Mouse (Mus musculus) left cerebral cortex, postnatal 36 days (tissue): Measurements from ENCODE around the gene Thrap3. TPM values are rescaled to one million over a fixed set of nuclear protein-coding genes. Genes with fewer than 3 reads are reported as not detected.

Experiments used
- DNase-seq, 2 experiments: peaks; one replicate each; pipeline ENCODE4 v3.0.0; 2021 to 2022; ENCODE audit warnings: low spot score in 2 of 2, mixed read lengths in 1 of 2
- intact Hi-C: fragments of 180-260 bp; cut with DNase I; formaldehyde crosslinking; loops from one replicate; pipeline ENCODE4 v1.15.1; 2025
- total RNA-seq, 2 experiments: library from RNA; stranded (reverse); gene quantifications; 2 replicates each; pipeline ENCODE4 v1.2.3; 2021

The Thrap3 gene
- total RNA-seq, 2 experiments from 2014 or later, result 134 to 159 TPM

DNA sequence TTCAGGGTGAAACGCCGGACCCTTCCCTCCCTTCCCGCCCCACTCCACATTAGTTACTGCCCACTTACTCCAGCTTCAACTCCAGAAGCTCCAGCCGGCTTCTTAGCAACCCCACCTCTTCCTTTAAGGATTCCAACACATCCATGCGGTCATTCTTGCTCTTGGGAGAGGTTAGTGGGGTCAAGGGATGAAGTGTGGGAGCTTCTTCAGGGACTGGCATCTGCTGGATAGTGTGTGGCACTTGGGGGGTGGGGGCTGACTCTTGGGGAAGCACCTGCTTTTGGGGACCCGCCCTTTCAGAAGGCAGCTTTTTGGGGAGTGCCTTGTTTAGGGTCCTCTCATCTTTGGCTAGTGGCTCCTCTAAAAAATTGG is 51.6 kb downstream of the Thrap3 start:
- no peak for DNase-seq
- intact Hi-C loops, result no loop called here

DNA sequence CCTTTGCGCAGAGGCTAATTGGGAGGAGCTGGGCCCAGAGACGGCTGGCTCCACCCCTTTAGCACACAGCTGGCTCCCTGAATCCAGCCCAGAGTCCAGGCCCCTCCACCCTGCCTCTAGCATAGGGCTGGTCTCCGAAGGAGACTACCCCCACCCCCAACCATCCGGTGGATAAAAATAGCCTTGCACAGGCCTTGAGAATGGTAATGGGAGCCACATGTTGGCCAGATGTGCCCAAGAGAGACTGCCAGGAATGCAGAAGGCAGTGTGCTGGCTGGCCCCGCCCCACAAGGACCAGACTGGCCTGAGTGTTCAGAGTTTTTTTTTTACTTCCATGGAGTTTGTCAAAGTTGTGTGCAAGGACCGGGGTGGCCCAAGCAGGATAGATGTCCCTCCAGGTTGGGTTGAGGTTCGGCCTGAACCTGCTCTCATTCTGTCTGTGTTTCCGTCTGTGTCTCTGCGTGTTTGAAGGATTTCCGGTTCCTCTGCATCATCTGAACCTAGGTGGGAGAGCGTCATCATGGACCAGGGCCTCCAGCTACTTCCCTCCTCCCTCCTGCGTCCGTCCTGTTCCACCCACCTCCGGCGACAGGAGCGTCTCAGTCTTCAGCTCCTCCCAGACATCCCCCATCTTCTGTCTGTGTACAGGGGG is 52.1 kb downstream of the Thrap3 start:
- DNase-seq, result no peak
- intact Hi-C loops, result no loop called here

DNA sequence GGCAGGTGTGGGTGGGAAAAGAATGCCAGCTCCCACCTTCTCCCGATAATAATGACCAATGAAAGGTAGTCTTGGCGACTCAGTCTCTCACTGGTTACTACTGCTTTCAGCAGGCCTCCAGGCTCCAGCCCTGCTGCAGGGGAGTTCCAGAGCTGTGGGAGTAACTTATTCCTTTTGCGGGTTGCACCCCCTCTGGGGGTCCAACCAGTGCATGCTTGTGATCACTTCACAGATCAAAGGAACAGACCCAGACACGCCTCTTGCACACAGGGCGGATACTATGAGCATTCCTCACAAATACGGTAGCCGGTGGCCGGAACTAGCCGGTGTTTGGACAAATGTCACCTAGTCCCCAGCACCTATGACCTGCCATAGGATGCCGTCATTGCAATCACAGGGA is 52.8 kb downstream of the Thrap3 start:
- DNase-seq, result no peak
- intact Hi-C loops, result no loop called here

DNA sequence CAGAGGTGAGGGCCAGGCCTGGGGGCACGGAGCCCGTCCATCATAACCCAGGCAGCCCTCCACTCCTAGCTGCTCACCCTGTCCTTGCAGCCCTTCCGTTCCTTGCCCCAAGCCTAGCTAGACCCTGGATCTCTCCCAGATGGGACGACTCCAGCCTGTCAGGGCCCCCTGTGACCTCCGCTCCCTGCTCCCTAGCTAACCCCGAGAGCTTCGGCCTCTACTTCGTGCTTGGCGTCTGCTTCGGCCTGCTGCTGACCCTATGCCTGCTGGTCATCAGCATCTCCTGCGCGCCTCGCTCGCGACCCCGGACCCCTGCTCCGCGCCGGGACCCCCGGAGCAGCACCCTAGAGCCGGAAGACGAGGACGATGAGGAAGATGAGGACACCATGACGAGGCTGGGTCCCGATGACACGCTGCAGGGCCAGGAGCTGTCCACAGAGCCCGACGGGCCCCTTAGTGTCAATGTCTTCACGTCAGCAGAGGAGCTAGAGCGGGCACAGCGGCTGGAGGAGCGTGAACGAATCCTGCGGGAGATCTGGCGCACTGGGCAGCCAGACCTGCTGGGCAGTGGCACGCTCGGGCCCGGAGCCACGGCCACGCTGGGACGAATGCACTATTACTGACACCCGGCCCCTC is 53.4 kb downstream of the Thrap3 start:
- DNase-seq, result no peak

DNA sequence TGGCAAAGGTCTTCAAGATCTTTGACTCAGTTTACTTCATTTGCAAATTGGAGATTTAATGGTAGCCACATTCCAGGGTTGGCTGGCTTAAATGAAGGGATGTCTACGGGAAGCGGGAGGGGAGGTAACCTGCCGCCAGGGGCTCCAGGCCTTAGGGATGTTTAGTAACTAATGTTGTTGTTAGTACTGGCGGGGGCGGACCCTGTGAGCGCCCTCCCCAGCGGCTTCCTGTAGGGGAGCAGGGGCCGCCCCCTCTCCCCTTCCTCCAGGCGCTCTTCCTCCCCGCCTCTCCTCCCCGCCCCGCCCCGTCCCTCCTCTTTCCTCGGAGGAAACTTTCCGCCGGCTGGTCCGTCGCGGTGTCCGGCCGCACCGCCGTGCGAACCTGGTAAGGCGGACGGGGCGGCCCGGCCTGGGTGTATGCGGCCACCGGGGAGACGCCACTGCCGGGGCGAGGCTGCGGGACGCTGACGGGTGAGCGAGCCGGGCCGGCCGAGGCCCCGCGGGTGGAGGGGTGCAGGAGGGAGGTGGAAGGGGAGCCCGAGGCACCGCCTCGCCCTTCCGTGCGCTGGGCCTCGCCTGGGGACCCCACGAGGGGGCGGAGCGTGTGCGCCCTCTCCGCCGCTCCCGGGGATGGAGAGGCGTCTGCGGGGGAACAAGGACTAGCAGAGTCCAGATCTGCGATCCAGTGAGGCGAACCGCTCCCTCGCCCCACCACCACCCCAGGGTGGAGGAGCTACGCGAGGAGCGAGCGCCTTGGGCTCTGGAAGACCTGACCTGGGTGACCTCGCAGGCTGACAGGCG is 54.2 kb downstream of the Thrap3 start:
- no peak for DNase-seq
- intact Hi-C loops, result no loop called here

More for the DNA sequence above, 53.4 kb downstream of the Thrap3 start:
- intact Hi-C loops, result no loop called here

DNA sequence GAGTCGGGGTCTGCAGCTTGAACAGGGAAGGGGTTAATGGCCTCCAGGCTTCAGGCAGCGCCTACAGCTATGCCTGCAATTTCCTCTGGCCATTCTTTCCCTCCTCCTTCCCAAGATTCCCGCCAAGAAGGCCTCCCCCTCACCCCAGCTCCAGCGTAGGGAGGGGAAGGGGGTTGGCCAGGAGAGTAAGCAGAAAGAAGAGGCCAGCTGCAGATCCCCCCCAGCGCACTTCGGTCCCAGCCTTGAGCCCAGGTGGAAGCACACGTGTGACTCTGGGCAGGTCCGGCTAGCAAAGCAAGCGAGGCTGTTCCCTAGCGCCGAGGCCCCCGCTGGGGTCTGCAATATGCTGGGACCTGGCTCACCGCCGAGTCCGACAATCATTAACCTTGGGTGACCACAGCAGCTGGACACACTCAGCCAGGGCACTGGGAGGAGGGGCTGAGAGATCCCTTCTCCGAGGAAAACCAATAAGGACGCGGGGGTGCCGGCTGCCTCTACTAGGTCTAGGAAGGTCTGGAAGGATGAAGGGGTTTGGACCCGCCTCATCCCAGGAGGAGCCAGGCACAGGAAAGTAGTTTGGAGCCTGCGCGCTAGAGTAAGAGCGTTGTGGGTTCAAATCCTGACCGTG is 54.9 kb downstream of the Thrap3 start, which contains the start of gene Eva1b:
Gene Eva1b, plus strand, starts transcription at position 212 of the 628 bp plus-strand sequence.
- DNase-seq, result no peak
- intact Hi-C loops, result no loop called here

DNA sequence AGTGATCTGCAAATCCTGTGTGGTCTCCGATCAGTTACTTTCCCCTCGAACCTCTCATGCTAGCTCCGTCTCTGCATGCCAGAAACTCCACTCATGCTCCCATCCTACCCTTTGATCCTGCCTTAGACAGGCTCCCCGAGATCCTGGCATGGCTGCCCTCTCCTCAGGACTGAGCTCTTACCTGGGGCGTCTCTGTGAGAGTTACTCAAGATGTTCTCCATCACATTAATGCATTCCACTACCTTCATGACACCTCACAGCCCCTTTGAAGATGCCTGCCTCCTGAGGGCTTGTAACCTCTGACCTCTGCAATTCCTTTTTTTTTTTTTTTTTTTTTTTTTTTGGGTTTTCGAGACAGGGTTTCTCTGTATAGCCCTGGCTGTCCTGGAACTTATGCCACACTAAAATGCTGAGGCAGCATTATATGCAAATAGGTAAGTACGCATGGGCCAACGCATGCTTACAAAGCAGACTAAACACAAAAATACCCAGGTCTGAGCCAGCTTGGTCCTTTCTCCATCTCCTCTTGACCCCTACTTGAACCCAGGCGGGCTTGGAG is 55.5 kb downstream of the Thrap3 start:
- DNase-seq, result no peak
- intact Hi-C loops, result no loop called here

DNA sequence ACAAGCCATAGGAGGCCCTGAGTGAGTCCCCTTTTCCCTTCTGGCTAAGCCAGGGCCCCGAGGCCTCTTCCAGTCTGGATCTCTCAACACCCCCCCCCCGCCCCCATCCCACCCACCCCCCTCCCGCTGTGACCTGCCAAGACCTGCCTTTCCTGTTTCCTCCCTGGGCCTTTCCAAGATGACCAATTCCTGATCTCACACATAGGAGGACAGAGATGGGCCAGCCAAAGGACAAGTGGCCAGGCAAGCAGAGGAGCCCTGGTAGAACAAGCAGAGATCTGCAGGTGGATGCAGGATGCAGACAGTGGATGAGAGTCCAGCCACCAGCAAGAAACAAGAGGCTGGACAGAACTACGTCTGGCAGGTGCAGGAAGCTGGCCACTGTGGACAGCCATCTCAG is 57.2 kb downstream of the Thrap3 start:
- intact Hi-C loops, result no loop called here
- DNase-seq, result no peak

DNA sequence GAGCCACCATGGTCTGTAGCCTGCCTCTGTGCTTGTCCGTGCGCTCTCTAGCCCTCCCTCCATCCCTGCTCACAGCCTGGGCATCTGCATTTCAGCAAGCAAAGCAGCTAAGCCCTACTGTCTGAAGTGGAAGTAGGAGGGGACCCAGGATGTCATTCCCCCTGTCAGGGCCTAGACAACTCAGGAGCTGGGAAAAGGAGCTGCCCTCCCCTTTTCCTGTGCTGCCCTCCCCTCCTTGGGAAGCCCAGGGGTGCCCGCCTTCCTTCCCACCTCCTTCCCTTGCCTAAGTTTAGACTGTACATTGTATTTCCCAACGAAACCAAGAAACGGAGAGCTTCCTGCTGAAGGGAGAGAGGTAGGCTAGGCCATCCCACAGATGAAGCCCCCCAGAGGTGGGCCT is 61.5 kb downstream of the Thrap3 start:
- no peak for DNase-seq
- intact Hi-C loops, result no loop called here

DNA sequence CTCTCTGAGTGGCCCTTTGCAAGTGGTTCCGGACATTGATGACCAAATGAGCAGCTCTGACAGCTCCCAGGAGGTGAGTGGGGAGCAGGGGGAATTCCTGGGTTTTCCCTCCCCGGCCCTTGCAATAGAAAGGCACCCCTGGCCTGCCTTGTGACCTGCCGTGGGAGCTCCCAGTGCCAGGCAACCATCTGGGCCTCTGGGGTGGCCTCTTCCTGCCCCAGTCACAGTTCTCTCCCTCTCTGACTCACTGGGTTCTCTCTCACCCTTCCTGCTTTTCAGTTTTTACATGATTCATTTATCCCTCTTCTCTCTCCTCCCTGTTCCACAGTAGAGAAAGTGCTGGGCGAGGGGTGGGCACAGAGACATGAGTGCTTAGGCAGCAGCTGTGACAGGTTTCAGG is 64.8 kb downstream of the Thrap3 start:
- DNase-seq, result no peak
- intact Hi-C loops, result no loop called here

DNA sequence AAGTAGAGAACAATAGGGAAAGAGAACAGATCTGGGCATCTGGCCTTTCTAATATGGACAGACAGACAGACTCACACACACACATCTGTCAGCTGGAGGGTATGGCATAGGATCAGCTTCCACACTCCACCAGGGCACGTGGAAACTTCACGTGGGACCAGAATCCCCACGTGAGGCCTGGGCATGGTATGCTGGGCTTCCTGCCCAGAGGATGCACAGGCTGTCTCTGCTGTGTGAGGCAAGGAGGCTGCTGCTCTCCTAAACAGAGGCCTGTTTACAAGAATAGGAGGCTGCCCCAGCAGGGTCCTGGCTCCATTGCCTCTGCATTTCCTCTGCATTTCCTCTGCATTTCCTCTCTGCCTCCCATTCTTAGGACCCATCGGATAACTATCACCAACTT is 67.9 kb downstream of the Thrap3 start:
- DNase-seq, result no peak
- intact Hi-C loops, result no loop called here

DNA sequence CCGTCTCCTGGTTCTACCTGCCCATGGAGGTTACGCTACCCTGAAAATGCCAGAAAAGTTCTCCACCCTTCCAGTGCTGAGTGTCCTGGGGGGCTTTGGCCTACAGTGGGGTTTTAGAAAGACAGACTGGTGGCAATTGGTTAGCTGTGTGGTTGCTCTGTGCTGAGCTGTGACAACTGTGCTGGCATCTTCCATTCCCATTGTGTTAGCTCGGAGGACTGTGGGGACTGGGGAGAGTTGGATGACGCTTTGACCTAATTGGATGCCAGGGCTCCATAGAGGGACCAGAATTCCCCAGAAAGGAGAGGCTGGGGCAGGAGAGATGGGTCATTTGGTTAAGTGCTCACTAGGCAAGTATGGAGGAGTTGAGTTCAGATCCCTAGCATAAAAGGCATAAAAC is 68.3 kb downstream of the Thrap3 start:
- DNase-seq, result no peak
- intact Hi-C loops, result no loop called here

DNA sequence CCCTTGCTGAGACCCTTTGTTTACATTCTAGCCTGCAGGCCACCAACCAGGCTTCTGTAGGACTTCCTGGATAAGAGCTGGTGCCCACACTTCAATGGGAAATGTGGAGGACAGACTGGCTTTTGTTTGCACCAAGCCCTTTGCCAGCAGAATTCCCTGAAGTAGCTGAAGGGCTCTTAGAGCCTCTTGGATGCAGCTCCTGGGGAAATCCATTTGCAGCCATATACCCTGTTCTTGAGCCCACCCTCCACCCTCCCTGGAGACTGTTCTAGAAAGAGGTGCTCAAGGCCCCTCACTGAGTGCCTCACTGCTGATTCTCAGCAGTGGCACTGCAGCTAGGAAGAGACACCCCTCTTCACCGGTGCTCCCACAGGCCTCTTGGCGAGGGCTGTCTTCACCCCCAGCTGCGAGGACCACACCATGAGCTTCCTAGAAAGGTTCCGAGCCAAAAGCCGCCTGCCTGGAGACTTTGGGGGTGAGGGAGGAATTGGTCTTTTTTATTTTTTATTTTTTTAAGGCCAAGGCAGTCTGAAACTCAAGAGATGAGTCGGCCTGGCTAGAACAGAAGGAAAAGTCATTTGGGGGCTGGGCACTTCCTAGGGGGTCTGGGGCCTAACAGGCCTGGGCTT is 69.8 kb downstream of the Thrap3 start:
- intact Hi-C loops, result no loop called here
- no peak for DNase-seq

DNA sequence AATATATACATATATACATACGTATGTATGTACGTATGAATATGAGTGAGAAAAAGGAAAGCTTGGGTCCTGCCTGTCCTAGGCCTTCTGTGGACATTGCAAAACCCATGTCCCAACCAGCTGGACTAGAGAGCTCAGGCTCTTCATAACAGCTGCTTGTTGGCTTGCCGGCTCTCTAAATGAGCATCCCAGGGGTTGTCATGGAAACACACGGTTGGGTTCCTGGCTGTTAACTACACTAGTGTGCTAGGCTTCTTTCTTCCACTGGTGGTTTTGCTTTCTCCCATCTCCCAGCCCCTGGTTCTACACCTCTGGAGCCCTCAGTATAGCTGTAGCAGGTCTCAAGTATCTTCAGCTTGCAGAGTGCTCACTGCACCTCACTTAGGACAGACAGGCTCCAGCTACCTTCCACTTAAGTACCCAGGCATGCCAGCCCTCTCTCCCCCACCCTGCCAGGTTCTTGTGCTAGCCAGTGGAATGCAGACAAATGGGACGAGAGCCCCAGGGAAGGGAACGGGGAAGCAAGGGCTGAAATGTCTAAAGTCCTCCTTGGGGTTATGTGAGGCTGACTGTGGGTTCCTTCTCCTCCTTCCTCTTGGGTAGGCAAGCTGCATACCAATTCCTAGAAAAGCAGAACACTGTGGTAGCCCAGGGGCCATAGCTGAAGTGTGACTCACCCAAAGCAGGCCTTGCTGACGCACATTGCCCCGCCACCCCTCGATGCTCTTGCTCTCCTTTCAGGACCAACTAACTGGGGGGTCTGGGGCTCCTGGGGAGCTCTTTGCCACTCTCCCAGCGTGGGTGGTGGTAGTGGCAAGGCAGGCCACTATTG is 71.1 kb downstream of the Thrap3 start:
- intact Hi-C loops, result no loop called here

DNA sequence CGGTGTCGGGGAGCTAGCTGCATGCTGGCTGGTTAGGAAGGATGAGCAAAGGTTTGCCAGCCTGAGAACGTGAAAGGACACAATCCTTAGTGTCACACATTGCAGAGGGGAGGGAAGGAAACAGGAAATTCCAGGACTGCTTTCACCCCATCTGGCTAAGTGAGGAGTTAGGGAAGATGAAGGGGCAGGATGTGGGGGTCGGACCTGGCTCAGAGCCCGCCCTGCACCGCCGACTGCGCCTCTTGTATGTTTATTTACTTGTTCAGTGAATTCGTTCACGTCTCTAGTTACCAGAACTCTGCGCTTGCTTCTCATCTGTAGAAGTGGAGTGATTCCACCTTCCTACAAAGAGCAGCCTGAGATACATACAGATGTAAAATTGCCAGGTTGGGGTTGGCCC is 72.1 kb downstream of the Thrap3 start:
- intact Hi-C loops, result no loop called here

More for the DNA sequence above, 71.1 kb downstream of the Thrap3 start:
- DNase-seq, result no peak

DNA sequence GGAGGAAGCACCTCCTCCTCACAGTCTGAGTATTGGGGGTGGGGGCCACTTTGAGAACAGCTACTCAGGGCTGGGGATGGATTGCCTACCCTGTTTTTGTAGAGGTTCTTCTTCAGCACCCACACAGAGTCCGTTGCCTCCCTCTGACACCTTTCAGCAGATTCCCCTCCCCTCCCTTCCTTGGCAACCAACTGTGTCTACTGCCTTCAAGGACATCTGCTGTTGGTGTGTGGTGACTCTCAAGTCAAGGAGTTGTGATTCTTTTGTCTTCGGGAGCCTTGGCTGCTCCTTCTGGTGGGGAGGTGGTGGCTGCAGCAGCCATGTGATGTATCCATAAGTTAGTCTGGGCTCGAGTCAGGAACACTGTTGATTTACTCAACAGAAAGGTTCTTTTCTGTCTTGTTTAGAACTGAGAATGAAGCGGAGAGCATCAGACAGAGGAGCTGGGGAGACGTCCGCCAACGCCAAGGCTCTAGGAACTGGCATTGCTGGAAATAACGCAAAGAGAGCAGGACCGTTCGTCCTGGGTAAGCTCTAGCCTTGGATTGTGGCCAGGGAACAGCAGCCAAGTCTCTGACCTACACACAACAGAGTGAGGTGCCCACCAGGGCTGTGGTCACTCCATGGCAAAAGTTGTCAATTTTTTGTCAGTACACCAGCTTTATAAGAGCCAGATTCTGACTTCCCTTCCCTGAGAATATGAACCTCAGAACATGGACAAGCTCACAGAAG is 79.1 kb downstream of the Thrap3 start:
- peak in 1 of 2 experiments; percentile 41 for DNase-seq
- intact Hi-C loops, result loop anchor here (5.0 kb wide), 1 partner anchor 34 kb away; no protein-coding TSS in a partner anchor

More for the DNA sequence above, 72.1 kb downstream of the Thrap3 start:
- no peak for DNase-seq

DNA sequence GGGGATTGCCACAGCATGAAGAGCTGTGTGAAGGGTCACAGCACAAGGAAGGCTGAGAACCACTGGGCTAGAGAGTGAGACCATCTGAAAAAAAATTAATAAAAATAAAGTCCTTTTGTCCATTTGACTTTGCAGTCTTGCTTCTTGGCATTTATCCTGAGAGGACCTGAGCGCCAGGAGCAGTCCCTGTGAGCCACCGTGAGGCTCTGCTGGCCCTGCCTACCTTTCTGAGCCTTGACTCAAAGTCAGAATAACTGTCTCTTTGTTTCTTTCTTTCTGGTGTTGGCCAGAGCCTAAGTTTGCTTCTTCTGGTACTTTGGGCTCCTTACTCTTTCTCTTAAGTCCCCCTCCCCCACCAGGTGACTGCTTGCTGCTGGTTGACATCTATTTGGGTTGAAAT is 82.1 kb downstream of the Thrap3 start:
- intact Hi-C loops, result loop anchor here (5.0 kb wide), 1 partner anchor 37 kb away; no protein-coding TSS in a partner anchor
- DNase-seq, result no peak

DNA sequence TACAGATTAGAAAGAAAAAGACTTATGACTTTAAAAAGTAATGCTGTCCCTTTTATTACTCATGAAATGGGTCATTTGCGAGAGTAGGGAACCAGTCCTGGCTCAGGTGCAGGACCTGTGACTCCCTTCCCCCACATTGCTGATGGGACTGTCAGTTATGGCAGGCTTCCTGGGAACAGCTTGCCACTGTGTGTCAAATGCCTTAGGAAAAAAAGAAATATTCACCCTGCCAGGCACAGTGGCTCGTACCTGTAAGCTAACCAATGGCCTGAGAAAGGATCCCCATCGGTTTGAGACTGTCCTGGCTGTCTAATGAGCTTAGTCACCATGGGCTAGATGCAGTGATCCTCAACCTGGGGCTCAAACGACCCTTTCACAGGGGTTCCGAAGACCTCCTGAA is 82.5 kb downstream of the Thrap3 start:
- DNase-seq, result no peak
- intact Hi-C loops, result loop anchor here (5.0 kb wide), 1 partner anchor 37 kb away; no protein-coding TSS in a partner anchor
